Mouse (Mus musculus) forebrain, embryonic 16.5 days (tissue): ENCODE results near the gene Gm20481. TPM values are rescaled to one million over a fixed set of nuclear protein-coding genes. Genes with fewer than 3 reads are reported as not detected.
"Not testable (repeated sequence)": the region's sequence is repeated elsewhere in the genome, so short reads cannot be mapped to it uniquely, and the experiment has no call there.

Experiments used
- ATAC-seq: fragments of 200-750 bp; cut with Nextera tagmentation; 2 replicates; pipeline ENCODE4 v1.8.0; 2017; ENCODE audit warnings: mild to moderate bottlenecking, moderate library complexity
- H3K27ac ChIP-seq: fragments of 300-500 bp; sonication (generic); 2 replicates; pipeline ENCODE4 v1.5.1; 2014; ENCODE audit warnings: low read length, control low read depth
- H3K27me3 ChIP-seq: fragments of 300-500 bp; sonication (generic); replicated peaks from 2 replicates; pipeline ENCODE4 v1.6.1; 2014; ENCODE audit warnings: low read length; ENCODE audit not compliant: control insufficient read depth, insufficient read depth
- H3K36me3 ChIP-seq: fragments of 300-500 bp; sonication (generic); 2 replicates; pipeline ENCODE4 v1.6.1; 2014; ENCODE audit not compliant: control insufficient read depth, insufficient read depth
- H3K4me1 ChIP-seq: fragments of 300-500 bp; sonication (generic); replicated peaks from 2 replicates; pipeline ENCODE4 v1.6.1; 2014; ENCODE audit warnings: low read length; ENCODE audit not compliant: control insufficient read depth, insufficient read depth
- H3K4me2 ChIP-seq: fragments of 300-500 bp; sonication (generic); 2 replicates; pipeline ENCODE4 v1.6.1; 2014; ENCODE audit warnings: mild to moderate bottlenecking, low read length, control low read depth
- H3K4me3 ChIP-seq: fragments of 300-500 bp; sonication (generic); replicated peaks from 2 replicates; pipeline ENCODE4 v1.5.1; 2014; ENCODE audit warnings: mild to moderate bottlenecking, low read length, control low read depth
- H3K9ac ChIP-seq: fragments of 300-500 bp; sonication (generic); replicated peaks from 2 replicates; pipeline ENCODE4 v1.6.1; 2014; ENCODE audit warnings: low read depth, low read length, control low read depth
- H3K9me3 ChIP-seq: fragments of 300-500 bp; sonication (generic); 2 replicates; pipeline ENCODE4 v1.6.1; 2016; ENCODE audit warnings: low read length; ENCODE audit not compliant: control insufficient read depth
- WGBS: fragments of 180-500 bp; shearing (Covaris S2); extraction: QIAGEN DNeasy Blood & Tissue Kit; methylation state at CpG from one replicate; pipeline ENCODE4 v1.1.7; 2014; 5-methylcytosine and 5-hydroxymethylcytosine counted together
- polyA plus RNA-seq: library from polyadenylated mRNA; unstranded; fragments of >200 nt; fragmentation: Nextera tagmentation; extraction: Ambion mirVana; gene quantifications from 2 replicates; pipeline ENCODE4 v1.2.1, GENCODE M21; 2015

The Gm20481 gene
- polyA plus RNA-seq, 1 experiment from 2014 or later = not detected

- no peaks in the 10 kb centered on the region for H3K36me3 ChIP-seq
- H3K4me1 ChIP-seq = peaks cover 17% of the 10 kb centered on the region
- H3K9ac ChIP-seq = peak overlapping the region; percentile 96
- H3K27ac ChIP-seq = peak overlapping the region; percentile 20; the same call in 1 of the 2 replicates
- 17% methylated on average over 2 of the region's 2 CpGs for WGBS
- H3K4me2 ChIP-seq = peak overlapping the region; percentile 93
- no peaks in the 10 kb centered on the region for H3K27me3 ChIP-seq
- ATAC-seq = no peak
- no peaks in the 10 kb centered on the region for H3K9me3 ChIP-seq
- H3K4me3 ChIP-seq = peak overlapping the region; percentile 89
Measured at GRCm38 (mm10) chr17:34980655-34981054, 10.9 kb downstream of the Gm20481 start.

- WGBS = 0% methylated on average over 55 of the region's 58 CpGs
- Histone ChIP-seq H3K27ac (peak within 1 kb of the TSS; percentile 98), H3K36me3 (peaks cover 6% of the 10 kb centered on the region), H3K9ac (peak within 1 kb of the TSS; percentile 96), H3K9me3 (no peaks in the 10 kb centered on the region), H3K27me3 (no peaks in the 10 kb centered on the region), H3K4me3 (peak within 1 kb of the TSS; percentile 89), H3K4me1 (peaks cover 17% of the 10 kb centered on the region), H3K4me2 (peak within 1 kb of the TSS; percentile 93)
- ATAC-seq = peak; percentile 98
Measured at GRCm38 (mm10) chr17:34981690-34982180, 12.0 kb downstream of the Gm20481 start, which contains the start of gene Lsm2. Gene Lsm2, plus strand, starts transcription at chr17:34981862.

GRCm38 (mm10) chr17:34982328-34982727 lies 12.6 kb downstream of the Gm20481 start:
- under 1% methylated on average over 15 of the region's 15 CpGs for WGBS

GRCm38 (mm10) chr17:34984218-34984617 lies 14.5 kb downstream of the Gm20481 start:
- Histone ChIP-seq H3K27me3 (no peaks in the 10 kb centered on the region), H3K4me1 (peaks cover 17% of the 10 kb centered on the region), H3K27ac (no peak overlapping the region), H3K4me2 (no peak overlapping the region), H3K36me3 (peaks cover 6% of the 10 kb centered on the region), H3K9ac (no peak overlapping the region), H3K9me3 (no peaks in the 10 kb centered on the region), H3K4me3 (no peak overlapping the region)
- 69% methylated on average over 2 of the region's 2 CpGs for WGBS
- ATAC-seq = no peak

More at GRCm38 (mm10) chr17:34982328-34982727, 12.6 kb downstream of the Gm20481 start:
- H3K4me3 ChIP-seq = peak overlapping the region; percentile 89
- peak overlapping the region; percentile 98 for H3K27ac ChIP-seq
- peak overlapping the region; percentile 96 for H3K9ac ChIP-seq
- peaks cover 6% of the 10 kb centered on the region for H3K36me3 ChIP-seq
- H3K27me3 ChIP-seq = no peaks in the 10 kb centered on the region
- no peak; the same call in 1 of the 2 replicates for ATAC-seq
- no peaks in the 10 kb centered on the region for H3K9me3 ChIP-seq
- peaks cover 17% of the 10 kb centered on the region for H3K4me1 ChIP-seq
- peak overlapping the region; percentile 93 for H3K4me2 ChIP-seq

- Histone ChIP-seq H3K27ac (no peak overlapping the region), H3K9me3 (no peaks in the 10 kb centered on the region), H3K4me1 (peaks cover 5% of the 10 kb centered on the region), H3K27me3 (no peaks in the 10 kb centered on the region), H3K9ac (no peak overlapping the region), H3K4me3 (no peak overlapping the region), H3K36me3 (no peaks in the 10 kb centered on the region), H3K4me2 (no peak overlapping the region)
- ATAC-seq = no peak
Measured at GRCm38 (mm10) chr17:34994751-34995150, 25.0 kb downstream of the Gm20481 start.

GRCm38 (mm10) chr17:34995192-34995591 lies 25.5 kb downstream of the Gm20481 start:
- not testable (repeated sequence) for H3K4me1 ChIP-seq, H3K27ac ChIP-seq, H3K9me3 ChIP-seq, H3K4me2 ChIP-seq, H3K9ac ChIP-seq, ATAC-seq, H3K4me3 ChIP-seq, H3K36me3 ChIP-seq, H3K27me3 ChIP-seq
- 96% methylated on average over 4 of the region's 4 CpGs for WGBS

- not testable (repeated sequence) for H3K4me3 ChIP-seq, ATAC-seq, H3K4me1 ChIP-seq, H3K27ac ChIP-seq, H3K4me2 ChIP-seq, H3K9ac ChIP-seq, H3K36me3 ChIP-seq, H3K9me3 ChIP-seq, H3K27me3 ChIP-seq
- WGBS = 99% methylated on average over 4 of the region's 4 CpGs
Measured at GRCm38 (mm10) chr17:34995927-34996326, 26.2 kb downstream of the Gm20481 start.

- 92% methylated on average over 12 of the region's 14 CpGs for WGBS
- no peak for ATAC-seq
- peaks cover 9% of the 10 kb centered on the region for H3K4me1 ChIP-seq
- H3K27ac ChIP-seq = no peak overlapping the region
- no peaks in the 10 kb centered on the region for H3K9me3 ChIP-seq
- H3K9ac ChIP-seq = no peak overlapping the region
- no peaks in the 10 kb centered on the region for H3K27me3 ChIP-seq
- H3K4me3 ChIP-seq = no peak overlapping the region
- H3K4me2 ChIP-seq = no peak overlapping the region
- H3K36me3 ChIP-seq = no peaks in the 10 kb centered on the region
Measured at GRCm38 (mm10) chr17:34996411-34997141, 26.9 kb downstream of the Gm20481 start.

- Histone ChIP-seq H3K4me3 (no peak overlapping the region), H3K9me3 (no peaks in the 10 kb centered on the region), H3K27me3 (no peaks in the 10 kb centered on the region), H3K36me3 (no peaks in the 10 kb centered on the region), H3K4me2 (no peak overlapping the region), H3K4me1 (peaks cover 14% of the 10 kb centered on the region), H3K27ac (no peak overlapping the region), H3K9ac (no peak overlapping the region)
- WGBS = 92% methylated on average over 5 of the region's 5 CpGs
- no peak for ATAC-seq
Measured at GRCm38 (mm10) chr17:34997142-34997483, 27.4 kb downstream of the Gm20481 start.
